Mouse (Mus musculus) cerebral cortex, adult 2 months (tissue): ENCODE measurements around the gene Dedd.

ENCODE experiments used
- WGBS: fragments of 180-500 bp; shearing (Covaris S2); methylation state at CpG from one replicate; pipeline ENCODE4 v1.1.7; 2018; 5-methylcytosine and 5-hydroxymethylcytosine counted together

Dedd gene

GRCm38 (mm10) chr1:171361106-171362103 lies 32.5 kb downstream of the Dedd start:
- WGBS = 24% methylated on average over 16 of the region's 16 CpGs

- 64% methylated on average over 7 of the region's 7 CpGs for WGBS
Observed at GRCm38 (mm10) chr1:171365934-171366333, 37.0 kb downstream of the Dedd start.

GRCm38 (mm10) chr1:171369845-171370556 lies 41.1 kb downstream of the Dedd start, which contains the start of gene Nectin4:
Gene Nectin4 (plus strand): TSS chr1:171370099.
- 45% methylated on average over 20 of the region's 20 CpGs for WGBS

- WGBS = 82% methylated on average over 3 of the region's 3 CpGs
Observed at GRCm38 (mm10) chr1:171372880-171373279, 43.9 kb downstream of the Dedd start.

- 10% methylated on average over 4 of the region's 4 CpGs for WGBS
Observed at GRCm38 (mm10) chr1:171373946-171374345, 45.0 kb downstream of the Dedd start.

- WGBS = 59% methylated on average over 9 of the region's 9 CpGs
Observed at GRCm38 (mm10) chr1:171375646-171376097, 46.7 kb downstream of the Dedd start.

GRCm38 (mm10) chr1:171378298-171378697 lies 49.4 kb downstream of the Dedd start:
- 86% methylated on average over 6 of the region's 6 CpGs for WGBS

GRCm38 (mm10) chr1:171379935-171380599 lies 51.1 kb downstream of the Dedd start:
- 1% methylated on average over 31 of the region's 31 CpGs for WGBS

- WGBS = 86% methylated on average over 11 of the region's 11 CpGs
Observed at GRCm38 (mm10) chr1:171382096-171382620, 53.2 kb downstream of the Dedd start.

- 64% methylated on average over 9 of the region's 9 CpGs for WGBS
Observed at GRCm38 (mm10) chr1:171384361-171384760, 55.4 kb downstream of the Dedd start.

GRCm38 (mm10) chr1:171385171-171385570 lies 56.2 kb downstream of the Dedd start:
- WGBS = 60% methylated on average over 9 of the region's 9 CpGs

GRCm38 (mm10) chr1:171387099-171387498 lies 58.2 kb downstream of the Dedd start:
- WGBS = 59% methylated on average over 6 of the region's 6 CpGs

- 79% methylated on average over 15 of the region's 15 CpGs for WGBS
Observed at GRCm38 (mm10) chr1:171388376-171389102, 59.6 kb downstream of the Dedd start, which contains the start of gene Arhgap30. Gene Arhgap30 (plus strand): TSS chr1:171388954.

- 86% methylated on average over 4 of the region's 4 CpGs for WGBS
Observed at GRCm38 (mm10) chr1:171390101-171390500, 61.2 kb downstream of the Dedd start.
